Mouse (Mus musculus): ENCODE data around the gene Aldh4a1.

DNA sequence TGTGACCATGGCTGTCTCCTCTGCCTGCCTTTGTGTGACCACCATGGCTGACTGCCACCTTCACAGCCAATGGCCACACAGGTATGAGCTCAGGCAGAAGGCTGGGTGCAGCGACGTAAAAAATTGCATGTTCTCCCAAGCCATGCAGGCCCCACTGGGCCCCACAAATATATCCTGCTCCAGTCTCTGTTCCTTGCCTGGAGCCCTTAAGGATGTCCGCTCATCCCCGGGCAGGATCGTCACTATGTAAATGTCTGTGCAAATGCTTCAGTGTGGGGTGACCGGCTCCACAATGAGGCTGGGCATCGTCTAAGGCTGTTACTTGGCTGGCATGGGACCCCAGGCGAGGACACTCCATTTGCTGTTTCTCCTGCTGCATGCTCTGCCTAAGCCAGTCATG, 30.6 kb downstream of the Aldh4a1 start, which contains the start of gene Tas1r2:
- no peak for TF ChIP-seq POLR2AphosphoS2 (IDR thresholded peaks at IDR 0.05; ENCODE audit: insufficient read length, low read depth)
- no peak for TF ChIP-seq MAX (IDR thresholded peaks at IDR 0.05; ENCODE audit: low read depth)
- TF ChIP-seq POLR2A (IDR thresholded peaks at IDR 0.05; ENCODE audit: insufficient read length, low read depth): no peak
- no peak for TF ChIP-seq CEBPB (IDR thresholded peaks at IDR 0.05; ENCODE audit: insufficient read depth, poor library complexity, severe bottlenecking)
- no peak for TF ChIP-seq MYOD1 (IDR thresholded peaks at IDR 0.05; ENCODE audit: control insufficient read depth in 1 of 3, insufficient read length in 2 of 3, low read depth in 2 of 3)
- no peak for TF ChIP-seq E2F4 (IDR thresholded peaks at IDR 0.05; ENCODE audit: insufficient read depth)
- TF ChIP-seq TCF12 (IDR thresholded peaks at IDR 0.05; ENCODE audit: insufficient read depth, poor library complexity, severe bottlenecking): no peak
- TF ChIP-seq USF1 (IDR thresholded peaks at IDR 0.05; ENCODE audit: low read depth): no peak
- no peak for TF ChIP-seq REST (IDR thresholded peaks at IDR 0.05; ENCODE audit: insufficient read depth, insufficient read length)
- TF ChIP-seq SRF (IDR thresholded peaks at IDR 0.05; ENCODE audit: control insufficient read depth, insufficient read length, low read depth): no peak
- no peak for TF ChIP-seq MYOG (IDR thresholded peaks at IDR 0.05; ENCODE audit: control insufficient read depth in 1 of 3, insufficient read depth in 1 of 3, insufficient read length in 2 of 3, low read depth in 2 of 3)
- TF ChIP-seq TCF3 (IDR thresholded peaks at IDR 0.05; ENCODE audit: insufficient read length, low read depth): no peak
